Mouse (Mus musculus): ENCODE measurements around the gene Tgtp2.
A peak's percentile ranks its signal among the peaks of the same experiment; 100 is the strongest.

The Tgtp2 gene

DNA sequence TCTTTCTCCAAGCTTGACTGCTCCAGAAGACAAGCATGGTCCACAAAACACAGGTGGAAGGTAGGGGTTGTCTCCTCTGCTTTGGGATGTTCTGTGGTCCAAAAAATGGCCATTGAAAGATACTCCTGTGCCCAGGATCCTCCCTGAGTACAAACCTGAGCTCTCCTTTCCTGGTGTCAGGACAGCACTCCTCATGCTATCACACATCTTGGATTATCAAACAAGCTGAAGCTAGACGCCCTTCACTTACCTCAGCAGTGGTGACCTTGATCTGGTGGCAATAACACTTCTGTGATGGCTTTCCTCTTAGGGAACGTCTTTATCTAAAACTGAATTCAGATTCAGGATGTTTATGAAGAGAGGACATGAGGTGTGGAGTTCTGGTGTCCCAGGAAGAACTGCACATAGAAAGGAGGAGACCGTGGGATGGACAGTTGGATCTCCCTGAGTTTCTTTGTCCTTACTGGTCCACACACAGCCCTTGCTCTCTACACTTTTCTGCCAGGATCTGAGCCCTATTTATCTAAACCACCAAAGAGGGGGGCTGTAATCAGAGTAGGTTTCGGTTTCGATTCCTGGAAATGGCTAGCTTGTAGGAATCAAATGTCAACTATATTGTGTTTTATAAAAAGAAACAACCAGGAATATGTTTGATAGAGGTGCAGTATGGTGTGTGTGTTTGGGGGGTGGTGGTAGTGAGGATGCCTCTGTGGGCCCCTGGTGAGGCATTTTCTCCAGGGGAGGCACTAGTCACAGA lies at the start of gene Tgtp2:
Gene Tgtp2, minus strand, starts transcription at position 494 of the 757 bp plus-strand sequence.
- peak; percentile 92 for DNase-seq

DNA sequence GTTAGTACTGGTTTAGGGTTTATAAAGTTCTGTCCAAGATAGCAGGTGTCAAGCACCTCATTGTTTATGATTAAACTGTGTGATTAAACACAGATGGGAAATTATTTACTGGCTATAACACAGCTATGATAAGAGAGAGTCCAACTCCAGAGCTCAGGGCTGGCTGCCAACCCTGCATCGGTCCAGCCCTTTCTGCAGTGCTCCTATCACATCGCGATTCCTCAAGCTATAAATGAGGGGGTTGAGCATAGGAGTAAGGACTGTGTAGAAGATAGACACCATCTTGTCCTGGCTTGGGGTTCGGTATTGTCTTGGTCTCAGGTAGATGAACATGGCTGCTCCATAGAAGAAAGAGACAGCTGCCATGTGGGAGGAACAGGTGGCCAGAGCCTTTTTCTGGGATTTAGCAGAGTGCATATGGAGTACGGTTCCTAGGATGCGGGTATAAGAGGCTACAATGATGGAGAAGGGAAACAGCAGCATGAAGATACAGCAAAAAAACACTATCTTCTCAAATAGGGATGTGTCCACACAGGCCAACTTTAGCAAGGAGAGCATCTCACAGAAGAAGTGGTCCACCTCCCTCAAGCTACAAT lies 48.7 kb upstream of the Tgtp2 start:
- peak; percentile 86 for DNase-seq

GRCm38 (mm10) chr11:49111000-49111399 lies 47.0 kb upstream of the Tgtp2 start:
- DNase-seq = peak; percentile 85

- peak; percentile 74 for DNase-seq
These were observed 44.8 kb upstream of the Tgtp2 start for GRCm38 (mm10) chr11:49108833-49109232.

GRCm38 (mm10) chr11:49107650-49108537 lies 43.9 kb upstream of the Tgtp2 start:
- peak; percentile 85 for DNase-seq

- peak; percentile 74 for DNase-seq
These were observed 41.7 kb upstream of the Tgtp2 start for GRCm38 (mm10) chr11:49105752-49106151.

DNA sequence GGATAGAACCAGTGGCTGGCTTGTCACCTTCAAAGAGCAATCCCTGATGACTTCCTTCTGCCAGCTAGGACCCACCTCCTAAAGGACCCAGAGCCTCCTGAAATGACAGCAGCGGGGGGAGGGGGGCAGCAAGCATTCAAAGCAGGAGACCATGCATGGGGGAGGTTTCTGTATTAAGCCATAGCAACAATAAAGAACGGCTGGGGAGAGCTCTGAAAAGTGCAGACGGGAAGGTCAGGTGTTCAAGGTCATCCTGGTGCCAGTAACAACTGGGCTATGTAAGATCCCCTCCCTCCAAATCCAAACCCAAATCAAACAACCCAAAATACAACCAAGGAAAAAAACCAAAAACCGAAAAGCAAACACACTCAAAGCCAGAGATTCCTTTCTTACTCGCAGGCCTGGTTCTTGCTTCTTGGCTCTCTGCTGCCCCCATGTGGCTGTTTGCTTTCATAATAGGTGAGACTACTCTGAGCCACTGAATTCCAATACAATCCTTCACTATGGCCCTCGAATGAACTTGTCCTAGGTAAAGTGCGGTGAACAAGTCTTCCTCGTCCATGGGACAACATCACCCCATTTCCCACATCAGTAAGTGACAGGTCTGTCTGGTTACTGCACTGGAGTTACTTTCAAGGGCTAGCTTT lies 39.2 kb upstream of the Tgtp2 start:
- DNase-seq = peak; percentile 96

DNA sequence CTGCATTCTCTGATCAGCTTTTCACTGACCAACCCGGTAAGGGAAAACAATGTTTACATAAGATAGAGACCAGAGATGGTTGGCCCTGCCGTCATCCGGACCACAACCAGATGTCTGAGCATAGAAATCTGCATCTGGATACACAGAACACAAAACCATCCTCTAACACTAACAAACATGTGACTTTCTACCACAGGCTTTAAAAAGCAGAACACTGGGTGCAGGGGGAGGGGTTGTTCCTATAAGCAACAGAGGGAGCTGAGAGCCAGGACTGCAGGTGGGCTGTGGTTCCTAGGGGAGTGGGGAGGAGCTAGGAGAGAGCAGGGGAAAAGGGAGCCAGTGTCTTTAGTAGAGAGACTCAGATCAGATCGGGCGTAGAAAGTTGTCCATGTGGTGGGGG lies 37.5 kb upstream of the Tgtp2 start:
- peak; percentile 79 for DNase-seq

DNA sequence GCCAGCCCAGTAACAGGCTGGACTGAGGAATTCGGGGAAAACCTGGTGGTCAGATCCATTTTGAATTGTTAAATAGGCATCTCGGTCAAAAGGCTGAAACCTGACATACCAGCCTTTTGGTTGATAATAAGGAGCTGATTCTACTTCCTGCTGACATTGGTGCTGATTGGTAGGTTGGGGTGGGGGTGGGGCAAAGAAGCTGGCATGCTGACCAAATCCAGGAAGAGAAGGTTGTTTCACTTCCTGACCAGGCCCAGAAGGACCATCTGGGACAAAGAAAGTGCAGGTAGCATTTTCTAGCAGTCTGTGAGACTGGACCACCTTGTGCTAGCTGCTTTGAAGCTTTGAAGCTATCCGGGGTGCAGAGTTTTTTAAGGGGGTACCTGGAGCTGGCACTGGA lies 36.4 kb upstream of the Tgtp2 start:
- DNase-seq = peak; percentile 81

- DNase-seq = peak; percentile 81
These were observed 31.4 kb upstream of the Tgtp2 start for GRCm38 (mm10) chr11:49095367-49095766.

- DNase-seq = peak; percentile 86
These were observed 30.1 kb upstream of the Tgtp2 start for GRCm38 (mm10) chr11:49093861-49094660.

DNA sequence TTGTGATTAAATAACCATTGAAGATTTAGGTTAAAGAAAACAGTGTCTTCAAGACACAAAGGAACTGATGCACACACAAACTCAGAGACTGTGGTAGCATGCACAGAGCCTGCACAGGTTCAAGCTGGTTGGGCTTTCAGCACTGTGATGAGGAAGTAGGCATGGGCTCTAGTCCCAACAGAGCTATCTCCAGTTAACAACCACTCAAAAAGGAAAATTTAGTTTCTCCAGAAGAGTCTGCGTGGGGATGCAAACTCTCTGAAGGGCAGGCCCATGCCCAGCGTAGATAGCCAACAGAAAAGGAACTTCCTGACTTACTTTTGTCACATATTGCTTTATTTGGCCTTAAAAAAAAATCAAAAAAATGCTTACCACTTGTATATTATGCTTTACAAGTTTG lies 28.8 kb upstream of the Tgtp2 start:
- peak; percentile 76 for DNase-seq

GRCm38 (mm10) chr11:49092053-49092586 lies 28.1 kb upstream of the Tgtp2 start:
- peak; percentile 88 for DNase-seq

- peak; percentile 24 for DNase-seq
These were observed 27.2 kb upstream of the Tgtp2 start for GRCm38 (mm10) chr11:49091171-49091570.

DNA sequence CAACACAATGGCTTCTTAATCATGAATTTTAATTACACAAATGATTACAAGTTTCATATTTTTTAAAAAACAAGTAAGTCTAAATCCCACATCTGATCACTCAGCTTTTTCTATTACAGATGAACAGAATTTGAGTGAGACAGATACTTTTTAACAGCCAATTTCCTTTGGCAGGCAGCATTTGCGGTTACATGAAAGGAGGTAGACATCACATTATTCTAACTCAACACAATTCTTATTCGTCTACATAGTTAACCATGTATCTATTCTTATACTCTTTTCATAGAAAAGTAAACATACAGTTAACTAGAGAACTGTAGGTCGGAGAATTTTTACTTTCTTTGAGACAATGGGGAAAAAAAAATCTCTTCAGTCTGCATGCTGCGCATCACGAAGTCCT lies 26.5 kb upstream of the Tgtp2 start:
- peak; percentile 11 for DNase-seq

- DNase-seq = peak; percentile 44
These were observed 25.9 kb upstream of the Tgtp2 start for GRCm38 (mm10) chr11:49089735-49090507.

DNA sequence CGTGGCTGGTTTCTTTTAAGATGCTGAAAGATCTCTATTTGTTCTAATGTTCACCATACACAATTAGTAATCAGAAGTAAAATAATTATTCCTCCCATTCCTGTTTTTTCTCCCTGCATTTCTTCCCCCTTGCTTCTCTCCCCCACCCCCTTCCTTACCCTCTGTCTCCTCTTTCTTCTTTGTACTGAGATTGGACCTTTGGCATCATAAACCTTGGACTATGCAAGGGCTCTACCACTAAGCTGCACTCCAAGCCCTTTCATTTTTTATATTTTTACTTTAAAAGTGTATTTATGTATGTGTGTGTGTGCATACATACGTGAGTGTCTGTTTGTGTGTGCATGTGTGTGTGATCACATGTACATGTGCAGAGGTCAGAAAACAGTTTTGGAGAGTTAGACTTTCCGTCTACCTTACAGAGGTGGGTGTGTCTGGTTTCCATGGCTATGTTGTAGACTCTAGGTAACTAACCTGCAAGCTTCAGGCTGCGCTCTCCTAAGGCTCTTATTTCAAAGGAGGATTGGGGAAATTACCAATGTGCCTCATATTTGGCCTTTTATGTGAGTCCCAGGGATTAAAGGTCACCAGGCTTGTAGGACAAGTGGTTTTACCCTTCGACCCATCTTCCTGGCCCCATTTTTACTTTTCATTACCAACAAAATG lies 25.1 kb upstream of the Tgtp2 start:
- DNase-seq = peak; percentile 31

DNA sequence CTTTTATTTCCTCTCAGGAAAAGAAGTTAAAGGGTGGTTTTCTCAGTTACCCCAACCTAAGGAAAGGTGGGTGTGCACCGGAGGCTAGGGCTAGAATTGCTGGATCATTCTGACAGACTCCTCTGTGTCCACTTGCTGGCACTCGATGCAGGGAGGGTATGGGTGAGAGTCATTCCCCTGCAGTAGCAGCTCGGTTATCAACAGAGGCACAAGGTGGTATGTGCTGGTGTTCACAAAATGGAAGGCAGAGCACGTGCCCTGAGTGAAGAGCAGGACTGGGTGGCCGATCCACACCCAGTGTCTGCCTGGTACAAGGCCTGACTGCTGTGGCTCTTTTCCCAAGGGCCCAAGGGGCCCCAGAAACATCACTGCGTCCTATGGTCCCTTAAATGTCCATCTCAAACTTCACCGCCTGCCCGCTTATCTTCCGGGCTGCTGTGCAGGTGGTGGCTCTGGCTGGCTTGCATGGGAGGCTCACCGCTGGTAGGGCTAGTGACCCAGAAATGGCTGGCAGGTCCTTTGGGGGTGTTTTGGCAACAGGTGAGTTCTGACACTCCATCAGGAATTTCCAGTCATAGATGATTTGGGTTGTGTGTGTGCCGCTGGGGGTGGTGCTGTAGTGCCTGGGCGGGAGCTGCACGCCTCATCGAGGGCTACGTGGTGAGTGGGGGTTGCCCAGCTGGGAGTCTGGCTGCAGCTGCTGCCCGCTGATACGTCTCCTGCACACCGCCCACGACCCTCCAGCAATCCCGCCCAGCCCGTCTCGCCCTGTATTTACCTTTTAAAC lies 24.0 kb upstream of the Tgtp2 start:
- DNase-seq = peak; percentile 95

DNA sequence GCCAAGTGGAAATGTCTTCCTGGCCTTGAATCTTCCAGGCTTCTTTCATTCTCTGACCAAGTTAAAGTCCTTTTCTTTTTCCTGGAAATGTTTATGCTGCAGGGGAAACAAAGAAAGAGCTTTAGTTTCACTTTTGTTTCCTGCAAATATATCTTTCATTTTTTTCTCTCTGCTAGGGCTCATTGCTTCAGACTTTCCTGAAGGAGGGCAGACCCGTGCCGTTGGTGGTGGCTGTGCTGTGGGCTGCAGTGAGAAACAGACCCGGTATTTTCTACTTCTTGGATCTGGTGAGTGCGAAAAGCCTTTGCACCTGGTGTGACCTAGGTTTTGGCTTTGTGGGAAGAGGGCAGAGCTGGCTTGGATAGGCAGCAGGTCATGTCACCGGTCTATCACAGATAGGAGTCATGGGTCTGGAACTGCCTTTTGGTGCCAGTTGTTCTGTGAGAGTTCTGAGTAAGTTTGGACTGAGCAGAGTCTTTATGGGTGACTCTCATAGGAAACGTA lies 22.9 kb upstream of the Tgtp2 start:
- DNase-seq = peak; percentile 90

All from heart, adult 11 months (tissue).